Mouse (Mus musculus) neural tube, embryonic 12.5 days (tissue): ENCODE results near the gene Nkx1-1. TPM values are rescaled to one million over a fixed set of nuclear protein-coding genes. Genes with fewer than 3 reads are reported as not detected.
A peak's percentile ranks its signal among the peaks of the same experiment; 100 is the strongest.

Experiments used
- ATAC-seq: fragments of 200-750 bp; cut with Nextera tagmentation; 2 replicates; pipeline ENCODE4 v1.8.0; 2017; ENCODE audit warnings: low read depth, mild to moderate bottlenecking, moderate TSS enrichment, moderate library complexity; ENCODE audit not compliant: low FRiP score
- H3K27ac ChIP-seq: fragments of 300-500 bp; sonication (generic); 2 replicates; pipeline ENCODE4 v1.5.1; 2016
- H3K27me3 ChIP-seq: fragments of 300-500 bp; sonication (generic); replicated peaks from 2 replicates; pipeline ENCODE4 v1.6.1; 2016; ENCODE audit warnings: mild to moderate bottlenecking
- H3K36me3 ChIP-seq: fragments of 300-500 bp; sonication (generic); 2 replicates; pipeline ENCODE4 v1.6.1; 2016; ENCODE audit warnings: mild to moderate bottlenecking
- H3K4me1 ChIP-seq: fragments of 300-500 bp; sonication (generic); 2 replicates; pipeline ENCODE4 v1.6.1; 2016
- H3K4me2 ChIP-seq: fragments of 300-500 bp; sonication (generic); replicated peaks from 2 replicates; pipeline ENCODE4 v1.6.1; 2016; ENCODE audit warnings: mild to moderate bottlenecking
- H3K4me3 ChIP-seq: fragments of 300-500 bp; sonication (generic); 2 replicates; pipeline ENCODE4 v1.5.1; 2016
- H3K9ac ChIP-seq: fragments of 300-500 bp; sonication (generic); 2 replicates; pipeline ENCODE4 v1.6.1; 2016; ENCODE audit warnings: mild to moderate bottlenecking
- H3K9me3 ChIP-seq: fragments of 300-500 bp; sonication (generic); 2 replicates; pipeline ENCODE4 v1.6.1; 2016; ENCODE audit warnings: mild to moderate bottlenecking
- WGBS: fragments of 180-500 bp; shearing (Covaris S2); methylation state at CpG from one replicate; pipeline ENCODE4 v1.1.7; 2016; 5-methylcytosine and 5-hydroxymethylcytosine counted together
- polyA plus RNA-seq: library from polyadenylated mRNA; unstranded; fragments of >200 nt; fragmentation: Nextera tagmentation; extraction: Ambion mirVana; gene quantifications from 2 replicates; pipeline ENCODE4 v1.2.1, GENCODE M21; 2016

Nkx1-1 gene
- 2.2 and 2.8 TPM in 2 replicates for polyA plus RNA-seq

DNA sequence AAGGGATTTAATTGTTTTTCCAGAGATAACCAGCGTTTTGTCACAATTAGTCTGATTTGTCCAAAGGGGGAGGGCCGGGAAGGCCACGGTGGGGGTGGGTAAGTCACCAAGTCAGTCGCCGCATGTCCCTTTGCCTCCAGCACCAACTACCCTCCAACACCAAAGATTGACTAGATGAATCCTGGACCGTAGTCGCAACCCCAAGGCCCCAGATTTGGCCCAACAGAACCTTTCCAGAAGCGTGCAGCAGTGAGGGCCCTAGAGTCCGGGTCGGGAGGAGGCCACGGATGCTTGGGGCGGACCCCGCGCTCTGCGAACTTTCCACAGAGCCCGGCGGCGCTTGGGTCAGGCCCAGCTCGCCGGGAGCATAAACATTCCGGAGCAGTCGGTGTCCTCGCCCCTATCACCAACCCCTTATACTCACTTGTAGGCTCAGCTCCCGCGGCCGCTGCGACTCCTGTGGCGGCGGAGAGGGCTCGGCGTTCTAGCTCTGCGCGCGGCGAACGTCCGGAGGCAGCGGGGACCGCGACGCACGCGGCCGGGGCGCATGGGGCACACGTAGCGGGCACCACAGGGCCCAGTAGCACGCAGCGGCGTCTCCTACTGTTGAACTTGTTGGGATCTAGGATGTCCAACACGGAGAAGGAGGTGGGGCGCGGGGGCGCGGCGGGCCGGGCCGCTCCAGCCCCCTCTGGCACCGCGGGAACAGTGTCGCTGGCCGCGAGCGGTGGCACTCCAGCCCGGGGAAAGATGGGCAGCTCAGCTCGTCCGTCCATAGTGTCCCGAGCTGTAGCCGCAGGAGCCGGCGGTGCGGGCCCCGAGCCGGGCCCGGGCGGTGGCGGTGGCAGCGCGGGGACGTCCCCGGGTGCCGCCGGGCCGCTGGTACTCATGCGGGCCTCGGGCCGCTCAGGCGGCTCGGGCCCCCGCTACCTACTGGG lies at the start of gene Nkx1-1:
Gene Nkx1-1 (minus strand): TSS at position 776 of the 938 bp plus-strand sequence.
- WGBS = under 1% methylated on average over 90 of the region's 90 CpGs
- Histone ChIP-seq H3K27ac (no peak within 1 kb of the TSS), H3K27me3 (peaks cover 100% of the 10 kb centered on the region), H3K4me1 (peaks cover 26% of the 10 kb centered on the region), H3K36me3 (no peaks in the 10 kb centered on the region), H3K4me2 (peak within 1 kb of the TSS; percentile 48), H3K4me3 (peak within 1 kb of the TSS; percentile 23), H3K9me3 (no peaks in the 10 kb centered on the region), H3K9ac (peak within 1 kb of the TSS; percentile 19)
- ATAC-seq = no peak

- WGBS = 26% methylated on average over 7 of the region's 7 CpGs
- no peak overlapping the region for H3K27ac ChIP-seq
- peaks cover 18% of the 10 kb centered on the region for H3K4me1 ChIP-seq
- H3K27me3 ChIP-seq = peaks cover 7% of the 10 kb centered on the region; the same call in 1 of the 2 replicates
- no peak overlapping the region for H3K9ac ChIP-seq
- ATAC-seq = peak; percentile 49
- no peaks in the 10 kb centered on the region for H3K36me3 ChIP-seq
- peak overlapping the region; percentile 38 for H3K4me2 ChIP-seq
- H3K4me3 ChIP-seq = no peak overlapping the region
- 0 out of 2 replicates have a peak, but pooled peaks cover 5% of the 10 kb centered on the region for H3K9me3 ChIP-seq
Observed at GRCm38 (mm10) chr5:33481318-33481685, 47.5 kb upstream of the Nkx1-1 start.

DNA sequence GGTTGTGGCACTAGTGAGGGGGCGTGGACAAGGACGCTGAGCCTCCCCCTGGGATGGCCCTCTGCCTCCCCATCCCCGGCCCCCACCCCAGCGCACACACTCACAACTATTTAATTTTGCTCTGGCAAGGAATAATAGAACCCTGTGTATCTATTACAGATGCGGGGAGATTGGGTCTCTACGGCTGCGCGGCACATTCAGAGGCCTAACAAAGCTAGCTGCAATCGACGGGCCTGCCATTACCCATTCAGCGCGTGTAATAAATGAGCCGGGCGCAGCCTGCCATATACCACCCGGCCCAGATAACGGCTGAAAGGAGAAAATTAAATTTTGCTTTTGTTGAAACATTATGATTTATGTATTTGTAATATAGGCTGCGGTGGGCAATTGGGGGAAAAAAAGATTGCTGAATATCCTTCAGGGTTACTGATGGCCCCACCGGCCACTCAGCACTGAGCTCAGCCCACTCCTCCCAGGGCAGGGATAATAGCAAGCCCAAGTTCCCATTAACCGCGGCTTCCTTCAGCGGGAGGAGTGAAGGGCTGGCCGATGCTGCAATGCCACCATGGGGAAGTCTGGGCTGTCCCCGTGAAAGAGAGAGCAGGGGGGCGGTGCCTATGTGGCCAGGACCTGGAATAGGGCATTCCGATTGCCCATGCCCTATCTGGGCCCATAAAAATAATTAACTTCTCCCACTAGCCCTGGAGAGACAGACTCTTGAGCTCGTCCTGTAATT lies 47.0 kb upstream of the Nkx1-1 start:
- WGBS = 23% methylated on average over 26 of the region's 26 CpGs
- peak; percentile 75 for ATAC-seq
- H3K9ac ChIP-seq = no peak overlapping the region

DNA sequence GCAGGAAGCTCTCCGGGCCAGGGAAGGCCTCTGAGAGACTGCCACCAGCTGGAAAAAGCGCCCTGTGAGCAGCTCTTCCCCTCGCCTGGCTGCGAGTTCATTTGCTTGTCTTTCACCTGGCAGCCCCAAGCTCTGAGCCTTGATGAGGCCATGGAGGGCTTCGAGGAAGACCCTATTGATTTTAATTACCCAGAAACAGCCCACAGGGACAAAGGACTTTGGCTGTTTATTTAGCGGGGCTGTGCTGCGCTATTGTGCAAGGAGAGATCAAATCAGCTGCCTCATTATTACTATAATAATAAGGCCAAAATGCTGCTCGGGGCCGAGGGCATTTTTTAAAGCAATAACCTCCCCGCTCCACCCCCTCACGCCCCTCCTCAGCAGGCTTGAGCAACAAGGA lies 31.7 kb upstream of the Nkx1-1 start:
- H3K36me3 ChIP-seq = no peaks in the 10 kb centered on the region
- H3K9me3 ChIP-seq = no peaks in the 10 kb centered on the region
- no peak overlapping the region for H3K27ac ChIP-seq
- no peak overlapping the region for H3K9ac ChIP-seq
- H3K27me3 ChIP-seq = peaks cover 17% of the 10 kb centered on the region
- peaks cover 8% of the 10 kb centered on the region; the same call in 1 of the 2 replicates for H3K4me1 ChIP-seq
- 18% methylated on average over 11 of the region's 11 CpGs for WGBS
- H3K4me2 ChIP-seq = no peak overlapping the region
- no peak for ATAC-seq
- H3K4me3 ChIP-seq = no peak overlapping the region

More for the DNA sequence above, 47.0 kb upstream of the Nkx1-1 start:
- no peaks in the 10 kb centered on the region for H3K36me3 ChIP-seq
- peak overlapping the region; percentile 38 for H3K4me2 ChIP-seq
- no peak overlapping the region for H3K4me3 ChIP-seq
- 0 out of 2 replicates have a peak, but pooled peaks cover 5% of the 10 kb centered on the region for H3K9me3 ChIP-seq
- H3K4me1 ChIP-seq = peaks cover 18% of the 10 kb centered on the region
- no peak overlapping the region for H3K27ac ChIP-seq
- H3K27me3 ChIP-seq = peaks cover 7% of the 10 kb centered on the region; the same call in 1 of the 2 replicates

GRCm38 (mm10) chr5:33464390-33464789 lies 30.6 kb upstream of the Nkx1-1 start:
- H3K27me3 ChIP-seq = peaks cover 15% of the 10 kb centered on the region; the same call in 1 of the 2 replicates
- no peak overlapping the region for H3K27ac ChIP-seq
- peaks cover 8% of the 10 kb centered on the region; the same call in 1 of the 2 replicates for H3K4me1 ChIP-seq
- no peak overlapping the region for H3K4me2 ChIP-seq
- H3K9me3 ChIP-seq = no peaks in the 10 kb centered on the region
- no peak overlapping the region for H3K4me3 ChIP-seq
- 67% methylated on average over 7 of the region's 7 CpGs for WGBS
- ATAC-seq = no peak
- H3K36me3 ChIP-seq = no peaks in the 10 kb centered on the region
- H3K9ac ChIP-seq = no peak overlapping the region

DNA sequence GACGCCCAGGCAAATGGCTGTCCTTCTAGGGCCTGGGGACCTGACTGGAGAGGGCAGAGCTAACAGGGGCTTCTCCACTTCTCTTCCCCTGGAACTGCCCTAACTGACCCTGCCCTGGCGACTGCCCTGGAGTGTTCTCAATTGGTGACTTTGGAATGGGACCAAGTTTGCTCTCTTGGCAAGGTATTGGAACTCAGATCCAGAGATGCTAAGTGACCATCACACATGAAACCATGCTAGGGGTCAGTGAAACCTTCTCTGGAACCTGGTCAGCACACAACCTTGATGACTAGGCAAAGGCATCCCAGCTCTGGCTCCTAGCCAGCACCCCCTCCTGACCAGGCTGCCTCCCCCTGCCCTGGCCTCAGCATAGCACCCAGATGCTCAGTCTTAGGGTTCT lies 25.3 kb upstream of the Nkx1-1 start:
- Histone ChIP-seq H3K9ac (no peak overlapping the region), H3K27ac (no peak overlapping the region), H3K4me1 (no peaks in the 10 kb centered on the region), H3K27me3 (peaks cover 18% of the 10 kb centered on the region), H3K9me3 (no peaks in the 10 kb centered on the region), H3K4me2 (no peak overlapping the region), H3K4me3 (no peak overlapping the region), H3K36me3 (no peaks in the 10 kb centered on the region)
- WGBS = 61% methylated on average over 2 of the region's 2 CpGs
- no peak for ATAC-seq

DNA sequence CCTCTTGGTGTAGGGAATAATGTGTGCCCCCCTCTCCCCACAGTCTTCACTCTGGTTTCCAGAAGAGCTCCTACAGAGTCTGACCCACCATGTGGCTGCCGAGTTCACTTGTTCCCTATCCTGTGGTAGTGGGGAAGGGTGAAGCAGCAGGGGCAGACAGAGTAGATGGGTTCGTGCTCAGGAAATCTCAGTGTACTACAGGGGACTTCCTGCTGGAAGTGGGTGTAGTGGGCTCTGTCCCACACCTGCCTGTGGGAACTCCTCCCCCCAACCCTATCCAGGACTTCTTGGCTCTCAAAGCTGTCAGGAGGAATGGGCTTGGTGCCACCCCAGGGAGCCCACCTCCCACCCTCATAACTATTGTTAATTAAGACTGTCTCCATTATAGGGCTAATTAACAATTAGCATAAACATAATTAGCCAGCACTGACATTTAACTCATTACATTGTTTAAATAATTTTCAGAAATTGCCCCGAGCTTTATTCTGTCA lies 24.4 kb upstream of the Nkx1-1 start:
- Histone ChIP-seq H3K9ac (no peak overlapping the region), H3K27ac (no peak overlapping the region), H3K4me3 (no peak overlapping the region), H3K36me3 (no peaks in the 10 kb centered on the region), H3K4me1 (no peaks in the 10 kb centered on the region), H3K9me3 (no peaks in the 10 kb centered on the region), H3K4me2 (no peak overlapping the region), H3K27me3 (peaks cover 10% of the 10 kb centered on the region)
- WGBS = 43% methylated on average over 3 of the region's 3 CpGs
- ATAC-seq = no peak

GRCm38 (mm10) chr5:33455737-33456136 lies 22.0 kb upstream of the Nkx1-1 start:
- Histone ChIP-seq H3K4me3 (no peak overlapping the region), H3K4me1 (no peaks in the 10 kb centered on the region), H3K4me2 (no peak overlapping the region), H3K27me3 (peaks cover 5% of the 10 kb centered on the region), H3K36me3 (no peaks in the 10 kb centered on the region), H3K27ac (no peak overlapping the region), H3K9ac (no peak overlapping the region), H3K9me3 (no peaks in the 10 kb centered on the region)
- ATAC-seq = no peak
- 60% methylated on average over 8 of the region's 8 CpGs for WGBS

DNA sequence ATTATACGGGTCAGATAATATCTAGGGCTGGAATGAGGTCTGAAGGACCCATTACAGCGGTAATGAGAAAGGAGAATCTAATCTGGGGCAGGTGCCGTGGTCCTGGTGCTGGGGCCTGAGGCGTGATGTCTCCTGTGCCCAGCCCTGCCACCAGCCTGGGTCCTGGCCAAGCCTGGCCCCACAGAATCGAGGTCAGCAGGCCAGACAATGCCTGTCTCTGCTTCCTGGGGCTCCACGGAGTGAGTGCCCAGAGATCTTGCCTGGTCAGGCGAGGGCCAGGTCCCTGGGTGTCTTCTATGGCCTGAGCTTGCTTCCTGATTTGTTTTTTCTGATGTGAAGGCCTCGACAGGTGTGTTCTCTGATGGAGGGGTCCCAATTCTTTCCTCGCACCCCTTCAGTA lies 10.0 kb upstream of the Nkx1-1 start:
- H3K36me3 ChIP-seq = no peaks in the 10 kb centered on the region
- H3K4me2 ChIP-seq = no peak overlapping the region
- no peaks in the 10 kb centered on the region for H3K9me3 ChIP-seq
- 52% methylated on average over 9 of the region's 9 CpGs for WGBS
- ATAC-seq = no peak
- H3K27me3 ChIP-seq = peaks cover 66% of the 10 kb centered on the region
- peaks cover 7% of the 10 kb centered on the region for H3K4me1 ChIP-seq
- no peak overlapping the region for H3K9ac ChIP-seq
- no peak overlapping the region for H3K4me3 ChIP-seq
- no peak overlapping the region for H3K27ac ChIP-seq

DNA sequence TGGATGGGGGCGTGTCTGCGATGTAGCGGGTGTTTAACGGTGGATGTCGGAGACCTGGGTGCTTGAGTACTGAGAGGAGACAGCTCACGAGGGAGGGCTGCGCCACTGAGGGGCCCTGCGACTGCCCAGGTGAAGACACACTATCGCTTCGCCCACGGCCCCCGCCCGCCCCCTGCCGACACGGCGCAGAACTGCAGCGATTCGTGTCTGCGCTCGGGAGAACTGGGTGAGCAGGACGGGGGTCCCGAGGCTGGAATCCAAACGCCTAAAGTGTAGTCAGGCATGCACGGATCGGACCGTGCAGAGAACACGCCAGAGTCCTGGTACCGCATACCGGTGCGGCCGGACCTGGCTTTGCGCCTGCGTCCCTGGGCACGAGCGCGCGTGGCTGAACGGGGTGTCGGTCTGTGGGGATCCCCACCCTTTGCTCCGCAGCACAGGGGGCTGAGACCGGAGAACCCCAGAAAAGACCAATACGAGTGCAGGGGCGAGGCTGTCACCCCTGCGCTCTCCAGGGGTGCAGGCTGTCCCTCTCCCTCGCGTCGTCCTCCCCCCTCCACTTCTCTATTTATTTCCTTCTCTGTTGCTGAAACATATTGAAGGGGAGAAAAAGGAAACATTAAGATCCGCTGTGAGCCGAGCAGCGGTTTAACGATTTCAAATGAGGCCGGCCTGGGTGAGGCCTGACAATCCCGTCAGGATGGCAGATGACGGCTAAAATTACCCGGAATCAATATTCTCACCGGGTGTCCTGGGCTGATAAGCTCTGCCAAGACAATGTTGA lies 9.3 kb upstream of the Nkx1-1 start:
- peak; percentile 60; the same call in 1 of the 2 replicates for ATAC-seq
- Histone ChIP-seq H3K4me1 (peaks cover 7% of the 10 kb centered on the region), H3K9me3 (no peaks in the 10 kb centered on the region), H3K4me2 (peak overlapping the region; percentile 64), H3K36me3 (no peaks in the 10 kb centered on the region), H3K9ac (peak overlapping the region; percentile 35; the same call in 1 of the 2 replicates), H3K27ac (no peak overlapping the region), H3K27me3 (peaks cover 73% of the 10 kb centered on the region), H3K4me3 (peak overlapping the region; percentile 31; the same call in 1 of the 2 replicates)
- WGBS = 5% methylated on average over 56 of the region's 56 CpGs

DNA sequence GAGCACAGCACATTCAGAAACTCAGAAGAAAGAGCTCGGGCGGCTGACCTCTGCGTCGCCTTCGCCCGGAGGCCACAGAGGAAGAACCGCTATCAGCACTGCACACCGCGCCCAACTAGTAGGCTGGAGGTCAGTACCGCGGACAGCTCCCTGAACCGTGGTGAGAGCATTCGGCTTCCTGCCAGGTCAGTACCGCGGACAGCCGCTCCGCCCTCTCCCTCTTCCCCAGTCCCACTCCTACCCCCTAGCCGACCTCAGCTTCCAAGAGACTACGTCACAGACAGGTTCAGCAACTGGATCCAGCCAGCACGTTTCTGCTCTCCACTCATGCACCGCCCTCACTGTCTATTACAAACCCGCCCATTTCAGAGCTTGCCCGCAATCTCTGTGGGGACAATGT lies 4.4 kb upstream of the Nkx1-1 start:
- no peak for ATAC-seq
- Histone ChIP-seq H3K9ac (no peak overlapping the region), H3K27me3 (peaks cover 95% of the 10 kb centered on the region), H3K4me2 (no peak overlapping the region), H3K27ac (no peak overlapping the region), H3K9me3 (no peaks in the 10 kb centered on the region), H3K4me1 (peaks cover 20% of the 10 kb centered on the region), H3K4me3 (no peak overlapping the region), H3K36me3 (no peaks in the 10 kb centered on the region)
- 3% methylated on average over 23 of the region's 23 CpGs for WGBS
